Mouse (Mus musculus) E14TG2a.4 (cell line): ENCODE measurements around the gene Zfp36l2.

Source experiments
- CTCF ChIP-seq: conservative IDR thresholded peaks from 2 replicates; pipeline ENCODE4 v1.5.1; 2014; ENCODE audit warnings: low read length
- NANOG ChIP-seq: IDR thresholded peaks from 2 replicates; pipeline ENCODE4 v1.6.1; 2014; ENCODE audit warnings: borderline replicate concordance, low read length, mixed read lengths
- POU5F1 ChIP-seq: IDR thresholded peaks from 2 replicates; pipeline ENCODE4 v1.6.1; 2014; ENCODE audit warnings: low read length, borderline replicate concordance

GRCm38 (mm10) chr17:84189127-84189854 lies 1.5 kb upstream of the Zfp36l2 start:
- TF ChIP-seq CTCF = no peak
- no peak for TF ChIP-seq NANOG
- no peak for TF ChIP-seq POU5F1
